Mouse (Mus musculus): ENCODE measurements around the gene Inpp4a.

- no peak for TF ChIP-seq CTCF (IDR thresholded peaks at IDR 0.05; ENCODE audit: insufficient read depth, low read length)
- TF ChIP-seq POLR2A (IDR thresholded peaks at IDR 0.05; ENCODE audit: borderline replicate concordance, extremely low read depth, low read depth, low read length) = no peak
Observed at GRCm38 (mm10) chr1:37448361-37449095, 148.9 kb downstream of the Inpp4a start.

Measured in lung, adult 2 months (tissue).